Mouse (Mus musculus) gastrocnemius, adult 2 months (tissue): ENCODE results near the gene Tbc1d30. TPM values are rescaled to one million over a fixed set of nuclear protein-coding genes. Genes with fewer than 3 reads are reported as not detected.

Experiments used
- DNase-seq: peaks from one replicate; pipeline ENCODE4 v3.0.0; 2022
- H3K27ac ChIP-seq: fragments of 200-600 bp; 2 replicates; pipeline ENCODE4 v1.8.1; 2022; ENCODE audit warnings: mild to moderate bottlenecking
- H3K4me3 ChIP-seq: fragments of 200-600 bp; 2 replicates; pipeline ENCODE4 v1.8.1; 2022; ENCODE audit warnings: mild to moderate bottlenecking, moderate library complexity
- CTCF ChIP-seq: fragments of 200-600 bp; IDR thresholded peaks from 2 replicates; pipeline ENCODE4 v1.8.1; 2022; ENCODE audit warnings: antibody characterized with exemption, mild to moderate bottlenecking, moderate library complexity
- intact Hi-C: fragments of 180-260 bp; cut with DNase I; formaldehyde crosslinking; loops from one replicate; pipeline ENCODE4 v1.15.1; 2025
- long read RNA-seq, 2 experiments: library from polyadenylated mRNA; stranded (forward); transcript quantifications; one replicate each; pipeline ENCODE4 v2.0.0; 2021
- total RNA-seq, 2 experiments: library from RNA; stranded (reverse); gene quantifications; 2 replicates each; pipeline ENCODE4 v1.2.3; 2021

Gene Tbc1d30
- total RNA-seq: under 1 TPM; 0.20 to 0.36 TPM
- long read RNA-seq, experiment 1, partial matches to known transcripts: 0 of 1 reads
- long read RNA-seq, experiment 1, other reads (novel, unspliced or antisense): 1 of 1 reads
- long read RNA-seq, experiment 2: 0 reads

DNA sequence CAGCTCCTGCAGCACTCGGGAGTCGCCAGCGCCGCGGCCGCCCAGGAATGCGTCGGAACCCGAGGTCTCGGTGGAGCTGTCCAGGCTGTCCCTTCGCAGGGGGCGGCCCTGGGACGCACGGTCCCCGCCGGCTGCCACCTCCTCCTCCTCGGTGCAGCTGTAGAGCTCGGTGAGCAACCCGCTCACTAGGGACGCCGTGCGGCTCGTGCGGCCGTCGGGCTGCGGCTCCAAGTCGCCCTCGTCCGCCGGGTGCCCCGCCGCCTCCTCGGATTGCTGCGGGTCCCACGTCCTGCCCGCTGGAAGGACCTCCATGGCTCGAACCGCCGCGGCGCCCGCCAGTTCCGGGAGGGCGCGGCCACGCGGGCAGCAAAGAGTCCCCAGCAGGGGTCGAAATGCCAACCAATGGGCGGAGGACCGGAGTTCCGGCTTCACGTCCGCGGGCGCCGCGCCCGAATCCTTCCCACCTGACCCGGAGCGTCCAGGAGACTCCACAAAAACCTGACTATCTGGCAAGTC lies at the start of gene Tbc1d30:
Tbc1d30 (minus strand) TSS at position 213 of the 516 bp plus-strand sequence.
- DNase-seq: peak; percentile 67
- H3K27ac ChIP-seq: peak within 1 kb of the TSS; percentile 51
- peak within 1 kb of the TSS; percentile 77 for H3K4me3 ChIP-seq
- intact Hi-C loops: no loop called here
- TF ChIP-seq CTCF: no peak

DNA sequence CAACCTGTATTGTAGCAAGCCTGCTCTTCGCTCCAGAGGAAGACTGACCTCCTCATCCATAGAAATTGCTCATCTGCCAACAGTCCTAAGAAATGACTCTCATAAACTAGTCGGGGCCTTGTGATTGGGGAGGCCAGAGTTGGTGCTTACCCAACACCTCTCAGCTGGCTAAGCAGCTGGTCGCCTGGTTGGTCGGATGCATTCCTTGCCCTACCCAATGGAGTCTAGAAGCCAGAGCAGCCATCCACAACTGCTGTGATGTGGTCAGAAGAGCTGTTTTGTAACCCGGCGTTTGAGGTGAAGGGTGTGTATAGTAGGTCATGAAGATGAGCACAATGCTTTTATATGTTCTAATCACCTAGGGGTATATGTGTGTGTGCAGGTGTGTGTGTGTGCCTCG lies 47.5 kb upstream of the Tbc1d30 start:
- TF ChIP-seq CTCF: no peak
- no peak overlapping the region for H3K27ac ChIP-seq
- DNase-seq: no peak
- intact Hi-C loops: no loop called here
- H3K4me3 ChIP-seq: no peak overlapping the region

DNA sequence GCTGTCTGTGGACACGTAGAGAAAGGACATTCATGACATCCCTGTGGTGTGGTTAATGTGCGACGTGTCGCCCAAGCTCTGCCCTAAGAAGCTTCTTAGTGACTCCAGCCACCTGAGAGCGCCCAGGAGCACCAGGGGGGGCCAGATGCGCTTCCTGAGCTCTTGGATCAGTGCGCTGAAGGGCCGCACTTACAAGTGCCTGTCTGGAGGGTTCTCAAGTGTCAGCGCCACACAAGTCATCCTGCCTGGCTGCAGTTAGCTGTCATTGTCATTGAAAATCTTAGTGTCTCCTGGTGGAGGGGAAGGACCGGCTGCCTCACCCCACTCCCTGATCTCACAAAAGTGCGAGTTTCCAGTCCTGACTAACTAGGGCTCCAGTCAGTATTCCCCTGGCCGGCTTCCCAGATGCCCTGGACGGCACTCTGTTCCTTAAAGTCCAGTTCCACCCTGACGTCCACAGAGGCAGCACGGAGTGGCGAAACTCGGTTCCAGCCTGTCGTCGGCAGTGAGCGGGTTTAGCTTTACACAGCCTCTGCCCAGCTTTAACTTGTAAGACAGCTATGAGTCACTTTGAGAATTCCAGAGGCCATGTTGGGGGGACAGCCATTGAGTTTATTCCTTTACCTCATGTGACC lies 44.6 kb upstream of the Tbc1d30 start:
- H3K27ac ChIP-seq: no peak overlapping the region
- peak; percentile 47 for DNase-seq
- intact Hi-C loops: no loop called here
- TF ChIP-seq CTCF: no peak
- no peak overlapping the region for H3K4me3 ChIP-seq

DNA sequence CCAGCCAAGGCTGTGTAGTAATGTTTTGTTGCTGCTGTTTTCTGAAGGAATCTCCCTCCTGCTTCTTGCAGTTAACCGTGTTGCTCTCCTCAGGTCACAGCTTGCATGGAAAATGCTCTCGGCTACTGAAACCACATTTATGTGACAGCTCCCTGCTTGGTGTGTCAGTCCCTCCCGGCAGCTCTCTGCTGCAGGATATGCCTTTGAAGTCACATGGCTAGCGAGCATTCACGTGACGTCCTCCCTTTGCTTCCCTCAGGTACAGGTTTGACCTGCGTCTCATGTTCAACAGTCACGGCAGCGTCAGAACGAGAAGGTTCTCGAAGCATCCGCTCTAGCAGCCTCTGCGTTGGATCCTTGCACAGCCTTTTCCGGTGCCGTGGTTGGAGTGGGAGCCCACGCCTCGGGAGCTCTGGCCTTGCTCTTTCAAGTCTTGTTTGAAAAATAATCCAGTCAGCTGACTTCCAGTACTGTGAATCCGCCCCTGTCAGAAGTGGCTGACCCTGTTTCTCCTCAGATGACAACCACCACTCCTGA lies 43.8 kb upstream of the Tbc1d30 start:
- intact Hi-C loops: no loop called here
- no peak for TF ChIP-seq CTCF
- Histone ChIP-seq H3K4me3 (no peak overlapping the region), H3K27ac (no peak overlapping the region)
- no peak for DNase-seq

DNA sequence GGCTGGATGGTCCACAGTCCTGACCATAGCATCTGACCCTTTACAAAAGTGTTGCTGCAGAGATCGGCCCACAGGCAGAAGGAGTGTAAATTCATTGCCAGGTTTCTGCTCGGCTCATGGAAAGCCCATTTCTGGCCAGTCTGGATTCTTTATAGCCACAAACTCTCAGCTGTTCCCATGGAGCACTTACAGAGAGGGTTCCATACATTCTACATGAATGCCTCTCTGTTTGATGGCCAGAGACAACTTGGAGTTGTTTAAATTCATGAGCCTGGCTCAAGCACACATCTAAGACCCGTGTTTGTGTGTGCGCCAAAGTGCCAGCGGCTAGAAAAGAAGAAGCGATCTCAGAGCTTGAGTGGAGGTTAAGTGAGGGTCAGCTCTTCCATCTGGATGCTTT lies 43.2 kb upstream of the Tbc1d30 start:
- Histone ChIP-seq H3K27ac (no peak overlapping the region), H3K4me3 (no peak overlapping the region)
- TF ChIP-seq CTCF: no peak
- intact Hi-C loops: no loop called here
- DNase-seq: no peak

DNA sequence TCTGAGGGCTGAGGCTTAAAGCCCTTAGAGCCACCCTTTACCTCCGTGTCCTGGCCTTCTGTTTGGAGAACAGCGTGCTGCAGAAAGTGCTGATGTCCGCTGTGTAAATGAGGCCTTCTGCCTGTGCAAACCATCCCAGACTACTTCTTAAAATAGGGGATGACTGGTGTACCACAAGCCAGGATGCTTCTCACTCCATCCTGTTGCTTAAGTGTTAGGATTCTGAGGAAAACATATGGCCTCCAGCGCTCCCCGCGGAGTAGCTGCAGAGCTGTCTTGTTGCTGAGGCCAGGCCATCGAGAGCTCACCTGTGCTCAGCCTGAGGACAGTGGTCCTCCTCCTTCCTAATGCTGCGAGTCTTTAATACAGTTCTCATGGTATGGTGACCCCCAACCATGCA lies 40.8 kb upstream of the Tbc1d30 start:
- Histone ChIP-seq H3K4me3 (no peak overlapping the region), H3K27ac (no peak overlapping the region)
- TF ChIP-seq CTCF: no peak
- DNase-seq: no peak
- intact Hi-C loops: no loop called here

DNA sequence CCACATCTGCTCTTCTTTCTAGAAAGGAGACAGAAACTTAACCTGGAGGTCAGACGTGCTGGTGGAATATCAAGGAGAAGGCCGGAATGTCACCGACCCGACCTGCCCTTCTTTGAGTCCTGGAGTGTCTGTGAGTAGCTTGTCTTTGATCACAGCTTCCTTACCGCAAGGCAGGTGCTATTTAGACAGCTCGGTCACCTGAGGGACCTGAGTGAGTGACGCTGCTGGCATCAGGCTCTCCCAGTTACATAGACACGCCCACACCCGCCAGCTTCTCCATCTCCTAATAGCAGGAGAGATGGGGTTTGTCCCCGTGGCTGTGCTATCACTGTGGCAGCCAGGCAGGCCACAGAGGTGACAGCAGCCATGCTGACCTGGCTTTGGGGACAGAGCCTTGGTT lies 39.5 kb upstream of the Tbc1d30 start:
- DNase-seq: no peak
- no peak overlapping the region for H3K27ac ChIP-seq
- no peak for TF ChIP-seq CTCF
- H3K4me3 ChIP-seq: no peak overlapping the region
- intact Hi-C loops: no loop called here

DNA sequence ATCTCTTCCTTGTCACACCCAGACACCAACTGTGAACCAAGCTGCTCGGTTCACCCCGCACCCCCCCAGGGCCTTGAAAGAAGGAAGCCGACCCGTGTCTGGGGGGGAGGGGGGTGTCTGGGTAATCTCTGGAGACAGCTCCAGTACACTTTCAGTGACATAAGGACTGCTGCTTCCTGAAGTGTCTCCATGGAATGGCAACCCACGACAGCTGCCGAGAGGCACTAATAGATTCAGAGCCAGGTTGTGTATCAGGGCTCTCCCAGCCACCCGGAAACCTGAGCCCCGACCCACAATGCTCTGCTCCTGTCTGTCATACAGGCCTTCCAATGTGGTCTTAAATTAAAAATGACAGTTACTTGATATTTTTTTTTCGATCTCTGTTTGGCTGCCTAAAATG lies 35.3 kb upstream of the Tbc1d30 start:
- peak; percentile 80 for DNase-seq
- peak overlapping the region; percentile 76 for H3K27ac ChIP-seq
- intact Hi-C loops: no loop called here
- H3K4me3 ChIP-seq: peak overlapping the region; percentile 43
- TF ChIP-seq CTCF: no peak

DNA sequence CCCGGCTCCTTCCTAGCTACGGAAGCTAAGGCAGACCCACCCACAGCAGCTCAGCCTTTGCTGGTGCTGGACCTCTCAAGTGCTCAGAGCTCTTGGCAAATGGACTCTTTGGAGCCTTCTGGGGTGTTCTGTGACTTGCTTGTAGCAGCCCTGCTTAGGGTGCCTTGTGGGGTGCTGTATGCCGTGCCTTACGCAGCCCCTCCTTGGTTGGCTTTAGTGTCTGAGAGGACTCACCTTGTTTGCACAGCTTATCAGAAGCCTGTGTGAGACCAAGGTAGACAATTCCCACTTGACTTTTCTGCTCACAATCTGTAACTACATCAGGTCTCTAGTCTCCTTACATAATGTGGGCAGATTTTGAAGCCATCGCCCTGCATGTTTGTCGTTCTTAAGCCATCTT lies 34.6 kb upstream of the Tbc1d30 start:
- intact Hi-C loops: no loop called here
- DNase-seq: no peak
- TF ChIP-seq CTCF: no peak
- peak overlapping the region; percentile 43 for H3K4me3 ChIP-seq
- peak overlapping the region; percentile 76 for H3K27ac ChIP-seq

DNA sequence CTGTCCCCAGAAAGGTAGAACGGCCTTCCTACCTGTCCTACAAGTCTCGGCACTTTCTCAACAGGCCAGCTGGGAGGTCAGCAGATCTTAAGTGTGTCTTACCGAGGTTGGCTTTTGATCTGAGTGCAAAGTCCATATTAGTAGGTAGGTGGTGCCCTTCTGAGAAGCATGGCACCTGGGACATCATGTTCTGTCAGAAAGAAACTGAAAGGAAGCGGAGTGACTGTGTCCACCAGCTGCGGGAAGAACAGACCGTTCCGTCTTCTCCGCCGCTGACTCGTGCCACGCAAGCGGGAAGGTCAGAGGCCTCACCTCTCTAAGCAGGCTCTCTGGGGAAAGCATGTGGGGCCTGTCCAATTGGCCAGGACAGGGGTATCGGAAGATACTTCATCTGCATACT lies 33.6 kb upstream of the Tbc1d30 start:
- DNase-seq: no peak
- no peak overlapping the region for H3K4me3 ChIP-seq
- no peak overlapping the region for H3K27ac ChIP-seq
- intact Hi-C loops: no loop called here
- no peak for TF ChIP-seq CTCF

DNA sequence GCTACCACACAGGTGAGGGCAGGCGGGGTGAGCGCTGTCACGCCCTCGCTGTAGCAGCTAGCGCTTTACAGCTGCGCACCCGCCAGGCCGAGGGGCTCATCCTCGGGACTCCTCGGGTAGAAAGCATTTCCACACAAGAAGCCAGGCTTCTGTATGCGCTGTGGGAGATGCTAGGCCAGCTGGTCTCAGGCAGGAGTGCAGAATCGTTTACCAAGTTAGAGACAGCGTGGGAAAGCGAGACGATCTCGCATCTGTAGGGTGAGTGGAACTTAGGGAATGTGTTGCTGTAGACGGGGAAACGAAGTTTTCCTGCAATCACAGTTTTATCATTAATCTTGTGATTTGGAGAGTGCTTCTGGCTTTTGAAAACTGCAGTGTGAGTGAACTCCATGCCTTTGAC lies 30.2 kb upstream of the Tbc1d30 start:
- TF ChIP-seq CTCF: no peak
- no peak overlapping the region for H3K27ac ChIP-seq

DNA sequence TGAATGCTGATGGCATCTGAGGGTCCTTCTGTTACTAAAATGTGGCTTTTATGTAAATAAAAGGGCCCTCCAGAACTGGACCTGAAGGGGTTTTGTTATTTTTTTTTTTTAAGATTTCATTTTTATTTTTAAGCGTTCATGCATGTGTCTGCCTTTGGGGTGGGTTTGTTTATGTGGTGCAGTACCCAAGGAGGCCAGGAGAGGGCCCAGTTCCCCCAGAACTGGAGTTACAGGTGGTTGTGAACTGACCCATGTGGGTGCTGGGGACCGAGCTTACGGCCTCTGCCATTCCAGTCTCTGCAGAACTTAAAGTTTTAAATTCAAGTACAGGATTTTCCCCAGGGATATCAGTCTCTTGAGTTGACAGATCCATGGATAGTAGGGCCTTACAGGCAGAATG lies 28.3 kb upstream of the Tbc1d30 start:
- H3K4me3 ChIP-seq: no peak overlapping the region
- intact Hi-C loops: no loop called here
- DNase-seq: no peak
- no peak overlapping the region for H3K27ac ChIP-seq
- peak; percentile 39 for TF ChIP-seq CTCF

More for the DNA sequence above, 30.2 kb upstream of the Tbc1d30 start:
- DNase-seq: no peak
- H3K4me3 ChIP-seq: no peak overlapping the region
- intact Hi-C loops: no loop called here

DNA sequence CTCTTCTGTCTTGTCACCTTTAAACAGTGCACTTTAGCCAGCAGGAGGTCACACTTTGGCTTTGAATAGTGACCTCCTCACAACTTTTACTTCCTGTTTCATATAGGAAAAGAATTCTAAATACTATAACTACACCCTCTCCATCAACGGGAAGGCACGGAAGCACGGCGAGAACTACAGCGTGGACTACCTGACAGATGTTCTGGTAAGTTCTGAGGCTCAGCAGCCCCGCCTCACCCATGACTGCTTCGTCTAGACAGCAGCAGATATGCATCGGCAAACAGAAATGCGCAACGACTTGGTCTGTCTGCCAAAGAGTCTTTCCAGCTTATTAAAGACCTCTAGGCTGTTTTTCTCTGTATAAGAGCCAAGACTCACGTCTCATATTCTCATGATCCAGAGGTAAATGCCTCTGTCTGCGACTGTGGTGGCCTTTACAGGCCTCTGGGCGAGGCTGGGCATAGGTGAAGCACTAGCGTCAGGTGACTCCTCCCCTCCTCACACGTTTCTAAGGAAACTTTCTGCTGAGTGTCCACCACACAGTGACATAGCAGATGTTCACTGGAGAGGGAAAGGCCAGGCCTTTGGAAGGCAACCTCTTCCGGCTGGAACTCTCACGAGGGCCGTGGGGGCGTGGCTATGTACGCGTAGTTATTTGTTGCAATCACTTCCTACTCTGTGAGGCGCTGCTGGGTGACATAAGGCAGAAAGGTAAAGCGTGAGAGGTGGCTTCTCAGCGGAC lies 25.6 kb upstream of the Tbc1d30 start:
- no peak overlapping the region for H3K4me3 ChIP-seq
- TF ChIP-seq CTCF: no peak
- no peak for DNase-seq
- no peak overlapping the region; the same call in 1 of the 2 replicates for H3K27ac ChIP-seq
- intact Hi-C loops: no loop called here
